Mouse (Mus musculus): ENCODE measurements around the gene Clcnkb.

- no peak for TF ChIP-seq CTCF (IDR thresholded peaks at IDR 0.05; ENCODE audit: low read depth, low read length)
- TF ChIP-seq POLR2A (IDR thresholded peaks at IDR 0.05; ENCODE audit: extremely low read depth, insufficient read depth, low read length): no peak
Observed at GRCm38 (mm10) chr4:141423691-141424431, 8.0 kb upstream of the Clcnkb start.
